Mouse (Mus musculus): ENCODE measurements around the gene Srpk2. TPM values are rescaled to one million over a fixed set of nuclear protein-coding genes. Genes with fewer than 3 reads are reported as not detected.

Srpk2 gene
- total and polyA plus RNA-seq, 3 experiments: 11.2 to 41.7 (median 16.9) TPM

DNA sequence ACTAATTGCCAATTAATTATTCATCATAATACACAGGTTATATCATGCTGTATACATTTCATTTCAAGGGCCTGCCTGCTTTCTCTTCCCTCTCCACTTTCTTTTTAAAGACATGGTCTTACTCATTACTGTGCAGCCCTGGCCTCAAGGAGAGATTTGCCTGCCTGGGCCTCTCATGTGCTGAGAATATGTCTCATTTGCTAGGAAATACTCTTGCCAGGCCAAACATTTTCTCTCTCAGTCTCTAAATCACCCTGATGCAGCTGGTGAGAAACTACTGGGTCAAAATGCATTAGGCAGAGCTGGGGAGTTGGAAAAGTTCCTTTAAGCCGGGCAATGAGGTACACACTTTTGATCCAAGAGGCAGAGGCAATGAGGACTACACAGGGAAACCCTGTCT is 29.4 kb downstream of the Srpk2 start:
- TF ChIP-seq MEF2A (IDR thresholded peaks at IDR 0.05; ENCODE audit: extremely low read depth, insufficient replicate concordance, low read depth, low read length, poor library complexity, severe bottlenecking): no peak
- no peak for TF ChIP-seq JUND (IDR thresholded peaks at IDR 0.05; ENCODE audit: low read depth, low read length)
- no peak for TF ChIP-seq CHD1 (IDR thresholded peaks at IDR 0.05; ENCODE audit: low read depth, low read length)
- TF ChIP-seq ZKSCAN1 (IDR thresholded peaks at IDR 0.05; ENCODE audit: low read depth, low read length): no peak
- TF ChIP-seq RAD21 (IDR thresholded peaks at IDR 0.05; ENCODE audit: low read depth, low read length): no peak
- no peak for TF ChIP-seq MYB (IDR thresholded peaks at IDR 0.05; ENCODE audit: low read depth, low read length)
- no peak for TF ChIP-seq ZC3H11A (IDR thresholded peaks at IDR 0.05; ENCODE audit: low read depth, low read length)
- TF ChIP-seq MYC (IDR thresholded peaks at IDR 0.05; ENCODE audit: low read depth, low read length): no peak
- Histone ChIP-seq H3K4me1 (ENCODE audit: control insufficient read depth in 1 of 2, insufficient read depth in 2 of 2, low read length in 2 of 2) (no peaks in the 10 kb centered on the region), H3K27me3 (ENCODE audit: control insufficient read depth in 1 of 2, insufficient read depth in 2 of 2, low read length in 2 of 2) (no peaks in the 10 kb centered on the region), H3K36me3 (ENCODE audit: control insufficient read depth in 1 of 2, insufficient read depth in 2 of 2, low read length in 2 of 2) (no peaks in the 10 kb centered on the region), H3K79me2 (ENCODE audit: control insufficient read depth, insufficient read depth, low read length, poor library complexity) (no peaks in the 10 kb centered on the region), H3K4me3 (ENCODE audit: control insufficient read depth in 1 of 2, insufficient read depth in 1 of 2, low read depth in 2 of 2, low read length in 2 of 2) (no peak overlapping the region), H3K9ac (ENCODE audit: control insufficient read depth, low read depth, low read length, poor library complexity, severe bottlenecking) (no peak overlapping the region), H3K9me3 (replicated peaks; ENCODE audit: insufficient read depth, low read length) (no peaks in the 10 kb centered on the region), H3K27ac (ENCODE audit: control insufficient read depth, low read depth, low read length) (no peak overlapping the region)
- no peak for DNase-seq (ENCODE audit: low read depth, low spot score)

DNA sequence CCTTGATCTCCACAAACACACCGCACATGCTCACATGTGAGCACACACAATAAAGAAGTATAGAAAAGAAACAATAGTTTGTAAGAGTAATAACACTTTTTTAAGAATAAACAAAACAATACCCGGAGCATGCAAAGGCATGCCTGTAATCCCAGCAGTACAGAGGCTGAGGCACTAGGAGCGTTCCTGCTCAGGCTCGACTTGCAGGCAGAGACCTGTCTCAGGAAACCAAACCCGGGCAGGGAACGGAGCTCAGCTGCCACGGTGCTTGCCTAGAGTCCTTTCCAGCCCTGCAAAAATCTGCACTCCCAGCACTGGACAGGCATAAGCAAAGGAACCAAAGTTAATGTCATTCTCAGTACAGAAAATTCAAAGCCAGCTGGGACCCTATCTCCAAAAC is 32.1 kb downstream of the Srpk2 start:
- no peaks in the 10 kb centered on the region for H3K9me3 ChIP-seq (replicated peaks; ENCODE audit: insufficient read depth, low read length)
- TF ChIP-seq POLR2AphosphoS2 (IDR thresholded peaks at IDR 0.05; ENCODE audit: low read length): no peak
- no peak for TF ChIP-seq MXI1 (IDR thresholded peaks at IDR 0.05; ENCODE audit: low read depth, low read length)
- no peak for TF ChIP-seq NRF1 (IDR thresholded peaks at IDR 0.05; ENCODE audit: insufficient read depth, low read depth, low read length, poor library complexity, severe bottlenecking)
- no peak for TF ChIP-seq RCOR1 (IDR thresholded peaks at IDR 0.05; ENCODE audit: low read depth, low read length)
- no peak for TF ChIP-seq CHD1 (IDR thresholded peaks at IDR 0.05; ENCODE audit: low read depth, low read length)
- no peak for TF ChIP-seq HCFC1 (IDR thresholded peaks at IDR 0.05; ENCODE audit: low read depth, low read length)
- no peak for TF ChIP-seq E2F4 (IDR thresholded peaks at IDR 0.05; ENCODE audit: borderline replicate concordance, low read depth, low read length)
- no peak for TF ChIP-seq KAT2A (conservative IDR thresholded peaks at IDR 0.05; ENCODE audit: low read depth, low read length)
- no peak for TF ChIP-seq JUND (IDR thresholded peaks at IDR 0.05; ENCODE audit: low read depth, low read length)
- no peak for TF ChIP-seq RAD21 (IDR thresholded peaks at IDR 0.05; ENCODE audit: low read depth, low read length)
- TF ChIP-seq CTCF (IDR thresholded peaks at IDR 0.05 in 2 of 3, conservative IDR thresholded peaks at IDR 0.05 in 1 of 3; ENCODE audit: control insufficient read depth in 1 of 3, insufficient read depth in 1 of 3, low read depth in 2 of 3, low read length in 3 of 3, poor library complexity in 1 of 3, severe bottlenecking in 1 of 3): no peak
- no peak for TF ChIP-seq ZKSCAN1 (IDR thresholded peaks at IDR 0.05; ENCODE audit: low read depth, low read length)
- TF ChIP-seq MAX (IDR thresholded peaks at IDR 0.05; ENCODE audit: low read length): no peak
- TF ChIP-seq NELFE (IDR thresholded peaks at IDR 0.05; ENCODE audit: low read depth, low read length): no peak
- no peak for TF ChIP-seq ELF1 (IDR thresholded peaks at IDR 0.05; ENCODE audit: low read depth, low read length)
- no peak for TF ChIP-seq MAFK (IDR thresholded peaks at IDR 0.05; ENCODE audit: borderline replicate concordance, low read depth, low read length)
- TF ChIP-seq GABPA (IDR thresholded peaks at IDR 0.05; ENCODE audit: low read depth, low read length): no peak
- no peak for TF ChIP-seq GATA1 (IDR thresholded peaks at IDR 0.05; ENCODE audit: low read depth, low read length)
- TF ChIP-seq MYB (IDR thresholded peaks at IDR 0.05; ENCODE audit: low read depth, low read length): no peak
- no peak for TF ChIP-seq SIN3A (IDR thresholded peaks at IDR 0.05; ENCODE audit: low read length)
- DNase-seq (ENCODE audit: low read depth, low spot score): no peak
- H3K36me3 ChIP-seq (ENCODE audit: control insufficient read depth in 1 of 2, insufficient read depth in 2 of 2, low read length in 2 of 2): peaks cover 0 to 2% of the 10 kb centered on the region in 2 experiments; a peak in 1 of 4 replicates
- no peak overlapping the region for H3K27ac ChIP-seq (ENCODE audit: control insufficient read depth, low read depth, low read length)
- H3K79me2 ChIP-seq (ENCODE audit: control insufficient read depth, insufficient read depth, low read length, poor library complexity): no peaks in the 10 kb centered on the region
- H3K27me3 ChIP-seq (ENCODE audit: control insufficient read depth in 1 of 2, insufficient read depth in 2 of 2, low read length in 2 of 2): no peaks in the 10 kb centered on the region
- H3K4me1 ChIP-seq (ENCODE audit: control insufficient read depth in 1 of 2, insufficient read depth in 2 of 2, low read length in 2 of 2): peaks cover 3 to 4% of the 10 kb centered on the region in 2 experiments; a peak in 3 of 4 replicates
- H3K9ac ChIP-seq (ENCODE audit: control insufficient read depth, low read depth, low read length, poor library complexity, severe bottlenecking): no peak overlapping the region
- H3K4me3 ChIP-seq (ENCODE audit: control insufficient read depth in 1 of 2, insufficient read depth in 1 of 2, low read depth in 2 of 2, low read length in 2 of 2): no peak overlapping the region
